Mouse (Mus musculus): ENCODE data around the gene Erg. TPM values are rescaled to one million over a fixed set of nuclear protein-coding genes. Genes with fewer than 3 reads are reported as not detected.

Erg gene
- total and polyA plus RNA-seq, 2 experiments from 2014 or later, result 1.8 to 6.4 TPM

DNA sequence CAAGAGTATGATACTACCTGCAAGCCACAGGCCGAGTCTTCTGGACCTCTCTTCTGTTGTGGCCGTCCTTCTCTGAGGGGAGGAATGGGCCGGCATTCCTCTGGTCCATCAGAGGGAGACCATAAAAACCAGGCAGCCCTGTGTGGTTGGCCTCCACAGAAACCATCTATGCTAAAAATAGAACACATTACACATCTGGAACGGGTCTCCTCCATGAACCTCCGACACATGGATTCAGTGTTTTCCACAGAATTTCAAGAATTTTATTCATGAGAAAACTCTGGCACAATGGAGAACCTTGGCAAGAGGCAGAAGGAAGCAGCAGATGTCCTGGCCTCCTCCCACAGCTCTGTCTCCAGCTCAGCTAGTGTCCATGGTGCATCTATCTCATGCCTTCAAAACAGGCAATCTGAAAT, 163.7 kb downstream of the Erg start:
- 74% methylated on average over 5 of the region's 5 CpGs for WGBS
- 0 out of 2 replicates have a peak, but pooled peaks cover 4% of the 10 kb centered on the region for H3K4me1 ChIP-seq (ENCODE audit: insufficient read depth)
- H3K36me3 ChIP-seq (ENCODE audit: insufficient read depth), result no peaks in the 10 kb centered on the region
- TF ChIP-seq CTCF (IDR thresholded peaks at IDR 0.05; ENCODE audit: low read depth), result no peak
- no peak overlapping the region for H3K27ac ChIP-seq (ENCODE audit: low read depth, low read length)
- H3K4me3 ChIP-seq (ENCODE audit: low read depth, low read length), result no peak overlapping the region
- no peak overlapping the region for H3K4me2 ChIP-seq (ENCODE audit: low read depth)
- peak; percentile 36 for DNase-seq
- no peak overlapping the region for H3K9ac ChIP-seq
- ATAC-seq, result no peak
- no peaks in the 10 kb centered on the region for H3K27me3 ChIP-seq (ENCODE audit: insufficient read depth, low read length)
- no peaks in the 10 kb centered on the region for H3K9me3 ChIP-seq (ENCODE audit: low read length)

DNA sequence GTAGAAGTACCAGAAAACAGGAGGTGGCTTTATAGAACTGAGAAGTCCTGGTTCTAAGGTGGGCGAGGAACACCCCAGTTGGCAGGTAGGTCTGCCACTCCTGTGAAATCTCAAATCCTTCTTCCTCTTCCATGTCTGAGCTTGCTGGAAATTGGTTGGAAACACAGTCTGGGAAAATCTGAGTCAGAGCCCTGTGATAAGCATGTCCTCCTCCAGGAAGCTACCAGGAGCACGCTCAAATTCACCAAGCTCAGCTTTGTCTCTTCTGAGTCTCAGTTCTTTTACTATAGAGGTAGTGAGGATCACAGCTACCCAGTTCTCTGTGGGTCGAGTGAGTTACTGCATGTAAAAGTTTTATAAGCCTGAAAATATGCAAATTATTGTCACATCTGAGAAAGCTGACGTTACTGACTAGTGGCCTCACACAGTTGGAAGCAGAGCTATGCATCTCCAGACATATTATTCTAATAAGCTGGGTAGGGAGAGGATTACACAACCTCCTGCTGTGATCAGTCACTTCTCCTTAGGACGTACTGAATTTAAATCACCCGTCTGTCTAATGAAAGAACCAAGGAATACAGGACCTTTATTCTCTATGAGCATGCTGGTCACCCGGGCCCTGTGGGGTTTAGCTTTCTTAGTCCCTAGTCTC, 165.0 kb downstream of the Erg start:
- ATAC-seq (no peak), DNase-seq (no peak)
- Histone ChIP-seq H3K36me3 (ENCODE audit: insufficient read depth) (no peaks in the 10 kb centered on the region), H3K9ac (no peak overlapping the region), H3K27me3 (ENCODE audit: insufficient read depth, low read length) (no peaks in the 10 kb centered on the region), H3K4me2 (ENCODE audit: low read depth) (no peak overlapping the region), H3K4me3 (ENCODE audit: low read depth, low read length) (no peak overlapping the region), H3K9me3 (ENCODE audit: low read length) (no peaks in the 10 kb centered on the region), H3K27ac (ENCODE audit: low read depth, low read length) (no peak overlapping the region), H3K4me1 (ENCODE audit: insufficient read depth) (0 out of 2 replicates have a peak, but pooled peaks cover 4% of the 10 kb centered on the region)
- WGBS, result 33% methylated on average over 7 of the region's 7 CpGs
- no peak for TF ChIP-seq CTCF (IDR thresholded peaks at IDR 0.05; ENCODE audit: low read depth)

DNA sequence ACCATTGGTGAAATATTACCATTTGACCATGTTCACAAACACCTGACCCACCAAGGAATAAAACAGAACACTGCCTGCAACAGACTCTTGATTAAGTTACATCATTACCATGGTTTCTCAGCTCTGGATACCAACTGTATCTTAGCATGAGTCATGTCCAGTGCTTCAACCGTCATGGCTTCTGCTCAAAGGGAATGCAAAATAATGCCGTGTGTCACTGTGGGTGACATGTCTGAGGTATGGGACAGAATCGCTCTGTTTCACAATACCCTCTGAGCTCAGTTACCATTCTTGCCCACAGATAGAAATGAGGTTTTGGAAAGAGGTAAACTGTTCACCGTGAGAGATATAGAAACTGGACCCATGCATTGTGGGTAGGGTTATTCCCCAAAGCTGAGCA, 170.5 kb downstream of the Erg start:
- no peak overlapping the region for H3K4me2 ChIP-seq (ENCODE audit: low read depth)
- H3K27me3 ChIP-seq (ENCODE audit: insufficient read depth, low read length), result no peaks in the 10 kb centered on the region
- ATAC-seq, result no peak
- no peaks in the 10 kb centered on the region for H3K4me1 ChIP-seq (ENCODE audit: insufficient read depth)
- DNase-seq, result no peak
- no peak overlapping the region for H3K4me3 ChIP-seq (ENCODE audit: low read depth, low read length)
- no peaks in the 10 kb centered on the region for H3K9me3 ChIP-seq (ENCODE audit: low read length)
- H3K27ac ChIP-seq (ENCODE audit: low read depth, low read length), result no peak overlapping the region
- TF ChIP-seq CTCF (IDR thresholded peaks at IDR 0.05; ENCODE audit: low read depth), result no peak
- 92% methylated on average over 4 of the region's 4 CpGs for WGBS
- no peaks in the 10 kb centered on the region for H3K36me3 ChIP-seq (ENCODE audit: insufficient read depth)
- H3K9ac ChIP-seq, result no peak overlapping the region

- TF ChIP-seq CTCF (IDR thresholded peaks at IDR 0.05; ENCODE audit: low read depth), result no peak
- Histone ChIP-seq H3K9me3 (ENCODE audit: low read length) (no peaks in the 10 kb centered on the region), H3K4me1 (ENCODE audit: insufficient read depth) (no peaks in the 10 kb centered on the region), H3K4me3 (ENCODE audit: low read depth, low read length) (no peak overlapping the region), H3K4me2 (ENCODE audit: low read depth) (no peak overlapping the region), H3K36me3 (ENCODE audit: insufficient read depth) (no peaks in the 10 kb centered on the region), H3K27me3 (ENCODE audit: insufficient read depth, low read length) (no peaks in the 10 kb centered on the region), H3K9ac (no peak overlapping the region), H3K27ac (ENCODE audit: low read depth, low read length) (no peak overlapping the region)
- 54% methylated on average over 9 of the region's 9 CpGs for WGBS
- no peak for ATAC-seq
- DNase-seq, result no peak
These were observed 171.0 kb downstream of the Erg start for GRCm38 (mm10) chr16:95415372-95415771.

DNA sequence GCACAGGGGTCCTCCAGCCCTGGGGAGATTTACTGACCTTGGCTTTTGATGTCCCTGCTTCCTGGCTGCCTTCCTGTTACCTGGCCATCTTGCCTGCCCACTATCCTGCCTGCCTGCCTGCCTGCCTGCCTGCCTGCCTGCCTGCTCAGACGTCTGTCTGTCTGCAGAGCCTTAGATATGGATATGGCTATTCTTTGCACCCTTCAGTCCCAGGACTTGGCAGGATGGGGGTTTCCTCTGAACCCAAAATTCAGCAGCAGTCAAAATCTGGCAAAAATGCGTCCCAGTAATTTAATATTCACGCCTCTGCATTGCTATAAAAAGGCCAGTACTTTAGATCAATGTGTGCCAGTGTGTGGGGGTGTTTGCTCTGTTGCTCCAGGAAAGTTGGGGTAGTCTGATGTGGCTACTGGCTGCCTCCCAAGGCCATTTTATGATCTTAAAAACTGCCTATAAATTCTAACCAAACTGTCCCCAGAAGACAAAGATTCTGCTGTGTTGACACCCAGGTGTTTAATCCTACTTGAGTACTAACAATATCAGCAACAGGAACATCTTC, 172.9 kb downstream of the Erg start:
- H3K4me2 ChIP-seq (ENCODE audit: low read depth), result no peak overlapping the region
- H3K9ac ChIP-seq, result no peak overlapping the region
- H3K9me3 ChIP-seq (ENCODE audit: low read length), result no peaks in the 10 kb centered on the region
- H3K4me3 ChIP-seq (ENCODE audit: low read depth, low read length), result no peak overlapping the region
- no peaks in the 10 kb centered on the region for H3K36me3 ChIP-seq (ENCODE audit: insufficient read depth)
- no peak overlapping the region for H3K27ac ChIP-seq (ENCODE audit: low read depth, low read length)
- H3K4me1 ChIP-seq (ENCODE audit: insufficient read depth), result no peaks in the 10 kb centered on the region
- no peak for ATAC-seq
- 70% methylated on average over 3 of the region's 3 CpGs for WGBS
- DNase-seq, result no peak
- TF ChIP-seq CTCF (IDR thresholded peaks at IDR 0.05; ENCODE audit: low read depth), result no peak
- no peaks in the 10 kb centered on the region for H3K27me3 ChIP-seq (ENCODE audit: insufficient read depth, low read length)

- Histone ChIP-seq H3K4me2 (ENCODE audit: low read depth) (no peak overlapping the region), H3K9ac (no peak overlapping the region), H3K27me3 (ENCODE audit: insufficient read depth, low read length) (no peaks in the 10 kb centered on the region), H3K9me3 (ENCODE audit: low read length) (no peaks in the 10 kb centered on the region), H3K4me1 (ENCODE audit: insufficient read depth) (no peaks in the 10 kb centered on the region), H3K4me3 (ENCODE audit: low read depth, low read length) (no peak overlapping the region), H3K27ac (ENCODE audit: low read depth, low read length) (no peak overlapping the region), H3K36me3 (ENCODE audit: insufficient read depth) (no peaks in the 10 kb centered on the region)
- no peak for TF ChIP-seq CTCF (IDR thresholded peaks at IDR 0.05; ENCODE audit: low read depth)
- DNase-seq, result no peak
- no peak; the same call in 1 of the 2 replicates for ATAC-seq
- WGBS, result 33% methylated on average over 14 of the region's 14 CpGs
These were observed 178.3 kb downstream of the Erg start for GRCm38 (mm10) chr16:95408096-95408495.

DNA sequence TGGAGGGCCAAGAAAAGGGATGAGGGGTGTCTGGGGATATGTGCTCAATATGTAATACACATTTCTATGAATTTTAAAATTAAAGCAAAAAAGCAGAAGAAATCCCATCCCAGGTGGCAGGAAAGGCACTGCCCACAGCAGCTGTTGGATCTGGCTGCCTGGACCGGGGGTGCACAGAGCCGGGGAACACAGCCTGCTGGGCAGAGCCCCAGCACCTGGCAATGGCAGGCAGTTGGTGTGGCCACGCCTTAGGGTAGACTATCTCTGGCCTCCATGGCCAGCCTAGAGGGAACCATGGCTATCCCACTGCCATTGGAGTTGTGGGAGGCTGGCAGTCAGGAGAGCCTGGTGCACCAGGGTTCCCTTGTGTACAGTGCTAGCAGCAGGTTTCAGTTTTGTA, 180.9 kb downstream of the Erg start:
- H3K9ac ChIP-seq, result no peak overlapping the region
- no peaks in the 10 kb centered on the region for H3K27me3 ChIP-seq (ENCODE audit: insufficient read depth, low read length)
- ATAC-seq (no peak), DNase-seq (no peak)
- WGBS, result 77% methylated on average over 3 of the region's 3 CpGs
- H3K9me3 ChIP-seq (ENCODE audit: low read length), result no peaks in the 10 kb centered on the region
- no peak overlapping the region for H3K27ac ChIP-seq (ENCODE audit: low read depth, low read length)
- H3K36me3 ChIP-seq (ENCODE audit: insufficient read depth), result no peaks in the 10 kb centered on the region
- H3K4me1 ChIP-seq (ENCODE audit: insufficient read depth), result no peaks in the 10 kb centered on the region
- H3K4me2 ChIP-seq (ENCODE audit: low read depth), result no peak overlapping the region
- no peak for TF ChIP-seq CTCF (IDR thresholded peaks at IDR 0.05; ENCODE audit: low read depth)
- H3K4me3 ChIP-seq (ENCODE audit: low read depth, low read length), result no peak overlapping the region
